Mouse (Mus musculus) bone marrow, adult 2 months (tissue): ENCODE data around the gene Ldb2. TPM values are rescaled to one million over a fixed set of nuclear protein-coding genes. Genes with fewer than 3 reads are reported as not detected.

Source experiments
- H3K27ac ChIP-seq: fragments of 200-500 bp; 2 replicates; pipeline ENCODE4 v1.5.1; 2012; ENCODE audit warnings: low read depth, mild to moderate bottlenecking, control low read depth, inconsistent platforms, low read length; ENCODE audit not compliant: control insufficient read depth, poor library complexity, insufficient read depth
- H3K4me1 ChIP-seq: fragments of 200-500 bp; 2 replicates; pipeline ENCODE4 v1.6.1; 2011; ENCODE audit warnings: low read length; ENCODE audit not compliant: control insufficient read depth, insufficient read depth
- H3K4me3 ChIP-seq: fragments of 200-500 bp; replicated peaks from 2 replicates; pipeline ENCODE3; 2011; ENCODE audit warnings: mild to moderate bottlenecking, low read depth, low read length, control low read depth; ENCODE audit not compliant: control insufficient read depth
- CTCF ChIP-seq: fragments of 200-500 bp; IDR thresholded peaks from 2 replicates; pipeline ENCODE4 v1.5.1; 2011; ENCODE audit warnings: low read length, control low read depth; ENCODE audit not compliant: control insufficient read depth, insufficient read depth
- POLR2A ChIP-seq: fragments of 200-500 bp; IDR thresholded peaks from 2 replicates; pipeline ENCODE4 v1.6.1; 2011; ENCODE audit warnings: low read depth, mild to moderate bottlenecking, control low read depth, low read length, borderline replicate concordance; ENCODE audit not compliant: control insufficient read depth
- WGBS: fragments of 180-500 bp; shearing (Covaris S2); methylation state at CpG from one replicate; pipeline ENCODE4 v1.1.7; 2018; 5-methylcytosine and 5-hydroxymethylcytosine counted together
- polyA plus RNA-seq: library from polyadenylated mRNA; stranded (reverse); fragments of >200 nt; gene quantifications from 2 replicates; pipeline ENCODE4 v1.2.4, GENCODE M21; 2011; ENCODE audit warnings: low replicate concordance; ENCODE audit not compliant: missing spikeins, insufficient read depth, insufficient read length

The Ldb2 gene
- polyA plus RNA-seq, 1 experiment = 5.1 TPM

DNA sequence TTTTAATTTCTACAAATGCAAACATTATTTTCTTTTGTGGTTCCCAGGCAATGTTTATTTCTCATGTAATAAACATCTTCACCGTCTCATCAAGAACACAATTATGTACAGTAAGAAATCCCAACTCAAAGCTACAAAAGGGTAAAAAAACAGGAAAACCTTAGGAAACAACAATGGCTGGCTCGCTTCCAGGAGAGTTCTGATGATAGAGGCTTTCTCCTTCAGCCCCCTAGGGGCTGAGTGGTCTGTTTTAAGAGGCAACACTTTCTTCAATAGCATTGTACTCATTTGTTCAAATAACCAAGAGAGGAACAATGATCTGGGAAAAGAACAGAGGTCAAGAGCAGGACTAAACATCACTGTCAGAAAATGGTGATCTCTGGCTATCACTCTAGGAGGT is 173.4 kb downstream of the Ldb2 start:
- Histone ChIP-seq H3K4me3 (no peak overlapping the region), H3K4me1 (no peaks in the 10 kb centered on the region), H3K27ac (no peak overlapping the region)
- TF ChIP-seq CTCF = no peak
- no peak for TF ChIP-seq POLR2A
- WGBS = 68% methylated on average over 2 of the region's 2 CpGs

DNA sequence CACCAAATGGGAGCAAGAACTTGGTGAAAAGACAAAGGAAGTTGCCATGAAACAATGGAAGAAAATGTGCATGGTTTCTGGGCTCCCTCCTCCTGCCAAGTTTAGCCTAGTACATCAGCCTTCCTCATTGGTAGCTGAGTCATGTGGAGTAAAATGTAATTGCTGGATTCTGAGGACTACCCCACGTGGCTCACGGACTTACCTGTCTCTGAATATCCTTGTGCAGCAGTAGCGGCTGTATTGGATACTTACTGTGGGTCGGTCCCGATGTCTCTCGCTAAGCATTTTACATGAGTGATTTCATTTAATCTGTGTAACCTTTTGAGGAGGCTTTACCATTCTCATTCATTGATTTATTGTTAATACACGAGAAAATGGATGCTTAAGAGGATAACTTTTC is 183.8 kb downstream of the Ldb2 start:
- TF ChIP-seq POLR2A (no peak), CTCF (no peak)

DNA sequence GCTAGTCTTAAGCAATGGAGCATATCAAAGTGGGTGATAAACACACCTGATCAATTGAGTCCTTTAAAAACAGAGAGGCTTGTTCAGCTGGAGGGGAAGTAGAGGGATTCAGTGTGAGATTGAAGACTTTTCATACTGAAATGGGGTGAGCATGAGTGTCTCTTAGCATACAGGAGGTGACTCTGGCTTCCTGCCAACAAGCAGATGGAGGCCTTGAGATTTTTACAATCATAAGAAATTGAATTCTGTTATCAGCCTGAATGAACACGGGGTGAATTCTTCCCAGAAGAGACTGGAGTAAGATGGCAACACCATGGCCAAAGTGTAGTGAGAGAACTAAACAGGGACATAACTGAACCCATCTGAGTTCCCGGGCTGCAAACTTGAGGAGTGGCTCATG is 190.6 kb downstream of the Ldb2 start:
- WGBS = 60% methylated on average over 2 of the region's 2 CpGs
- Histone ChIP-seq H3K4me1 (no peaks in the 10 kb centered on the region), H3K4me3 (no peak overlapping the region), H3K27ac (no peak overlapping the region)
- TF ChIP-seq CTCF (no peak), POLR2A (no peak)

More for the DNA sequence above, 183.8 kb downstream of the Ldb2 start:
- Histone ChIP-seq H3K27ac (no peak overlapping the region), H3K4me3 (no peak overlapping the region), H3K4me1 (no peaks in the 10 kb centered on the region)
- 83% methylated on average over 7 of the region's 7 CpGs for WGBS

DNA sequence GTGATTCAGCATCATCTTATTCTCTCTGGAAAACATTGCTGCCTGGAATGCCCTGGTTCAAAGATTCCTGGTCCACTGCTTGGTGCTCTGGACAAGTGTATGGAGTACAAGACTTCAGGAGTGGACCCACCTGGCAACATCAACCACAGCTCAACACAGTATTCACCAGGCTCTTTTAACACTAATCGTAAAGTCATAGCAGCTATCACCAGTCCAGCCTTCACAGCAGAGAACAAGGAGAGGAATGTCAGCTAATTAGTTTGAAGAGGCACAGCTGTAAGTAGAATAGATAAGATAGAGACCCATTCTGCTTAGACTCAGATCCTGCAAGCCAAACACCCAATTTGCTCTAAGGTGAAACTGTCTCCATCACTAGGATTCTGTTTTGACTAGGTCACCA is 198.1 kb downstream of the Ldb2 start:
- WGBS = 73% methylated on average over 1 of the region's 1 CpGs
- Histone ChIP-seq H3K4me3 (no peak overlapping the region), H3K4me1 (no peaks in the 10 kb centered on the region), H3K27ac (no peak overlapping the region)
- TF ChIP-seq CTCF (no peak), POLR2A (no peak)

DNA sequence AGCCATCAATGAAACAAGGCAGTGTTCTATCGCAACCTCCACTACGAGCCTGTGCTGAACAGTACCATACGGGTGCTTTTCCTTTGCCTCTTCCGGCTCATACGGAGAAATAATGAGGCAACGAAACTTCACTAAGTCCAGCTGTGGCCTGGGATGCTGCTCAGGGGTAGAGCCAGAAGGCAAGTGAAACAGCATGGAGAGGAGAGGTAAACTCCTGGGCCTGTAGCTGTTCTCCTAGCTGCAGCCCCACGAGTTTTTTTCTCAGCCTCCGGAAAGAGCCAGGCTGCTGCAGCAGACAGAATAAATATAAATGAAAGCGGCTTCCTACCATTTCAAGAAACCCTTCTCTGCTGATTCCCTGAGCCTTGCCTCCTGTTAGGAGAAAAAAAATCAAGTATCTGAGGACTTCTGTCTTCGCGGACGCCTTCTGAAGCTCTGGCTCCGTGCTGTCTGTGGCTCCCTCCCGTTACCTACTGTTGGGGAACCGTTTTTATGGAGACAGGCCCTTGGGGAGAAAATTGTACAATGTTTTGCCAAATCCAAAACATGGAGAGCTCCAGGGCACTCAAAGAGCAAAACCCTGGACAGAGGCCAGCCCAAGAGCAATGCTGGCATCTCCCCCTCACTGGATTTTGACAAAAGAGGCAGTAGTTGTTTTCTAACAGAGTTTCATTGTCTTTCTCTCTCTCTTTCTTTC is 205.8 kb downstream of the Ldb2 start:
- 81% methylated on average over 15 of the region's 15 CpGs for WGBS
- Histone ChIP-seq H3K4me1 (no peaks in the 10 kb centered on the region), H3K4me3 (no peak overlapping the region), H3K27ac (no peak overlapping the region)
- no peak for TF ChIP-seq CTCF
- no peak for TF ChIP-seq POLR2A

DNA sequence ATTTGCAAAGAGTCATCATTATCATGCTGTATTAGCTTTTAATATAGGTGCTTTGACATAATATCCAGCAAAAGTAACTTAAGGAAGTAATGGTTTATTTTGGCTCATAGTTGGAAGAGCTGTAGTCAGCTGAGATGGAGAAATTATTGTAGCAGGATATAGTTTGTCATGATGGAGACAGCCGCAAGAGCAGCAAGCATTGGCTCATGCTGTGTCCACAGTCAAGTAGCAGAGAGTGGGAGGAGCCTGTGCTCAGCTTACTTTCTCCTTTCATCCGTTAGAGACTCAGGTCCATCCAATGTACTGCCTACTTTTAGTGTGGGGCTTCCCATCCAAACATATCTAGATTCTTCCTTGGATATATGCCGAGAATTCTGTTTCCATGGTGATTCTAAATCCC is 208.7 kb downstream of the Ldb2 start:
- H3K4me3 ChIP-seq = no peak overlapping the region
- no peak for TF ChIP-seq POLR2A
- TF ChIP-seq CTCF = no peak
- 72% methylated on average over 3 of the region's 3 CpGs for WGBS
- no peaks in the 10 kb centered on the region for H3K4me1 ChIP-seq
- no peak overlapping the region for H3K27ac ChIP-seq

DNA sequence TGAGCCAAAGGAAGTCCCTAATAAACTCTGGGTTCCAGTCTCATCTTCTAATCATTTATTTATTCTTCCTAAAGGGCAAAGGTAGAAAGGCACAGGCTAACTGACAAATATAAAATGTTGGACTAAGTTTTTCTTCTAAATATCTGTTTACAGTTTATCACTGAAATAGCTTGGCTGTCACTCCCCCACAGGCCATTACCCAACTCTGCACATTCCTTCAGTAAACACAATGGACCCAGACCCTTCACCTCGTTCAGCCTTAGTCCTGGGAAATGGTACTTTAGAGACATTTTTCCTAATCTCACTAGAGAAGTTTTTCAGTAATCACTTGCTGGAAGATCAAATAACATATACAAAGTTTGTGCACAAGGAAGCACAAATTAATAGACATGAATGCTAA is 210.2 kb downstream of the Ldb2 start:
- no peak for TF ChIP-seq CTCF
- TF ChIP-seq POLR2A = no peak
- H3K4me1 ChIP-seq = no peaks in the 10 kb centered on the region
- 64% methylated on average over 1 of the region's 1 CpGs for WGBS
- no peak overlapping the region for H3K27ac ChIP-seq
- H3K4me3 ChIP-seq = no peak overlapping the region

DNA sequence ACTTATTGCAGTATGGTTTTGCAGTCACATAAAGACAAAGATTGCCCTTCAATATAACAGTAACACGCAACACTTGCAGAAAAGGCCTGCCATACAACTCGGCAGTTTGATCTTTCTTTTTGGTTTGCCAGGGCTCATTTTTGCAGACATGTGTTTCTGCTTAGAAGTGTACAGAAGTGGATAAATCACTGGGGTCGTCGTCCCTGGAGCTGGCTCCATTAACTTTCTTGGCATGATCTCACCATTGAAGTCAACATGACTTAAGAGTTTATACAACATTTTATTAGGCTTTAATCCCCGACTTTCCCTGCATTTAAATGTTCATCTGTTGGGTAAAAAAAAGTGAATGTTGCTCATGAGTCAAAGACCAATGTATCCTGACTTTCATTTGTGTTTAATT is 212.9 kb downstream of the Ldb2 start:
- Histone ChIP-seq H3K27ac (no peak overlapping the region), H3K4me1 (no peaks in the 10 kb centered on the region), H3K4me3 (no peak overlapping the region)
- WGBS = 77% methylated on average over 5 of the region's 5 CpGs
- no peak for TF ChIP-seq POLR2A
- TF ChIP-seq CTCF = no peak
